Mouse (Mus musculus): ENCODE results near the gene Slc6a16. TPM values are rescaled to one million over a fixed set of nuclear protein-coding genes. Genes with fewer than 3 reads are reported as not detected.

The Slc6a16 gene
- polyA plus RNA-seq, 1 experiment from 2014 or later, result not detected

DNA sequence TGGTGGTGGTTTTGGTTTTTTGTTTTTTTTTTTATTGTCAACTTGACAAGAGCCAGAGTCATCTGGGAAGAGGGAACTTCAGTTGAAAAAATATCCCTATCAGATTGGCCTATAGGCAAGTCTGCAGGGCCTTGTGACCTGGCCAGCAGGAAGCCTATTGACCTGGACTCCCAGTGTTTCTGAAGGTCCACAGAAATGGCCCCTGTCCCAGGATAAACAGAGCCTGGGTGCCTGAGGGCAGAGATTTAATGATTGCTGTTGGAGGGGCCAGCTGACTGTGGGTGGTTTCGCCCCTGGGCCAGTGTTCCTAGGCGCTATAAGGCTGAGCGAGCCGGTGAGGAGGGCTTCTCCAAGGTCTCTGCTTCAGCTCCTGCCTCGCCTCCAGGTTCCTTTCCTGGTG is 27.2 kb upstream of the Slc6a16 start:
- Histone ChIP-seq H3K9me3 (ENCODE audit: low read length) (no peaks in the 10 kb centered on the region), H3K9ac (replicated peaks; ENCODE audit: low read depth) (no peak overlapping the region), H3K4me2 (replicated peaks; ENCODE audit: low read depth, low read length) (no peak overlapping the region), H3K27me3 (replicated peaks; ENCODE audit: insufficient read depth, low read length) (peaks cover 4% of the 10 kb centered on the region; the same call in 1 of the 2 replicates), H3K4me3 (ENCODE audit: low read depth, low read length) (no peak overlapping the region), H3K4me1 (ENCODE audit: insufficient read depth, low read depth, low read length) (peaks cover 4% of the 10 kb centered on the region), H3K36me3 (ENCODE audit: insufficient read depth, low read length) (no peaks in the 10 kb centered on the region), H3K27ac (ENCODE audit: low read length) (no peak overlapping the region)
- WGBS, result 68% methylated on average over 5 of the region's 5 CpGs
- TF ChIP-seq EP300 (IDR thresholded peaks at IDR 0.05), result no peak
- DNase-seq (ENCODE audit: low spot score) (no peak), ATAC-seq (no peak)

DNA sequence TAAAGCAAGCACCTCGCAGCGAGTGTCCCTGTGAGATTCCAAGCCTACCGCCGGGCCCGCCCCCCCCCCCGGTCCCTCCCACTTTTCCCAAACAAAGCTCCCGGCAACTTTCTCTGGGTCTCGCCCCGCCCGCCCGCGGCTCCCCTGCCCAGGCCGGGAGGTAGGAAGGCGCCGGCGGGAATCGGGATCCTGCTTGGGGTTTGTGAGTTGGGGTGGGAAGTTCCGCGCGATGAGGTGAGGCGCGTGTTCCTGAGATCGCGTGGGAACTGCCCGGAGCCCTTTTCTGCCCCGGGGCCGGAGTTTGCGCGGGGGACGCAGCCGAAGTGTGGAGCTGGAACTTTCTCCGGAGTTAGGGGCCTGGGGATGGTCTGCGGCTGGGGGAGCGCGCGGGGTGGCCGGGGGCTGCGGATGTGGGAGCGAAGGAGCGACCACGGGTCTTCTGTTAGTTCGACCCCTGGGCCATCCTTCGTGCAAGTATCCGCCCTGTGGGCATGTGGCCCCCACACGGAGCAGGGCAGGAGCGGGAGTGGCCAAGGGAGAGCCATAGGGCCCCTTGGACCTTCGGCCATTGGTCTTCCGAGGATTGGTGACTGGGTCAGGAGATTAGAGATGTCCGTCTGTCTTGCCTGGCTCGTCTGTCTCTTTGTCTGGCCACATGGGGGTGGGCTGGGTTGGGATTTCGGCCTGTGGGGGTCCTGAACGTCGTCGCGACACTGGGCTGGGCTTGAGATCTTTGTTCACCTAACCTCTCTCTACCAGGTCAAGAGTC is 25.0 kb upstream of the Slc6a16 start, which contains the start of gene Tead2:
Tead2 (plus strand) TSS at position 81 of the 769 bp plus-strand sequence.
- Histone ChIP-seq H3K27ac (ENCODE audit: low read length) (peak within 1 kb of the TSS; percentile 54; the same call in 1 of the 2 replicates), H3K4me1 (ENCODE audit: insufficient read depth, low read depth, low read length) (peaks cover 4% of the 10 kb centered on the region), H3K27me3 (replicated peaks; ENCODE audit: insufficient read depth, low read length) (peaks cover 4% of the 10 kb centered on the region; the same call in 1 of the 2 replicates), H3K4me3 (ENCODE audit: low read depth, low read length) (peak within 1 kb of the TSS; percentile 77), H3K9me3 (ENCODE audit: low read length) (no peaks in the 10 kb centered on the region), H3K9ac (replicated peaks; ENCODE audit: low read depth) (peak within 1 kb of the TSS; percentile 50), H3K36me3 (ENCODE audit: insufficient read depth, low read length) (no peaks in the 10 kb centered on the region), H3K4me2 (replicated peaks; ENCODE audit: low read depth, low read length) (peak within 1 kb of the TSS; percentile 88)
- peak; percentile 65 for DNase-seq (ENCODE audit: low spot score)
- WGBS, result under 1% methylated on average over 52 of the region's 55 CpGs
- ATAC-seq, result peak; percentile 70
- no peak for TF ChIP-seq CTCF (IDR thresholded peaks at IDR 0.05)
- no peak for TF ChIP-seq EP300 (IDR thresholded peaks at IDR 0.05)

DNA sequence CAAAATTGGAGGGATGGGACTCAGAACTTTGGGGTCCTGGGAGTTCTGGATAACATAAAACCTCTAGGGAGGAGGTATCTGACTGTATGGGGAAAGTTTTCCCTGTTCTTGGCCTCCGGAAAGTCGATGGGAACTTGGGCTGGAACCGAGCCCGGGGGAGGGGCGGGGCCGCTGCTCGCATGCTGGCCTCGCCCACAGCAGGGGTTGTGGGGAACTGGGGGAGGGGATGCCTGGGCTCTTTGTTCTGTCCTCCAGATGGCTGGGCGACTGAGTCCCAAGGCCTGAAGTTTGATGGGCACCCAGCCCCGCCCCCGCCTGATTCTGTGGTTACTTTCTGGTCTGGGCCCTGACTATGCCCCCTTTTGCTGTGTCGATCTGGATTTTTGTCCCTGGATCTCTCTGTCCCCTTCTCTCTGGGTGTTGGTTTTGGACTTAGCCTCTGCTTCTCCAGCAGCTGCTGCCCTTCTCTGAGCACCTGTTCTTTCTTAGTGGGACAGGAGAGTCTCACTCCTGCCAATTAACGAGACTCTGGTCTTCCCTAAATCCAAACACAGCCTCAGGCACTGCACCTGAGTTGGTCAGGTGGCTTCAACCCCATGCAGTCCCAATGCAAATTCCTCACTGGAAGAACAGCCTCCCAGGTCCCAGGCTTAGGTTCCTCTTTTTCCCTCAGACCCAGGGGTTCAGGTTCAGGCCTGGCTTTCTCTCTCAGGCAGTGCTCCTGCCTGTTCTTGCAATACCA is 24.3 kb upstream of the Slc6a16 start:
- TF ChIP-seq CTCF (IDR thresholded peaks at IDR 0.05), result no peak
- TF ChIP-seq EP300 (IDR thresholded peaks at IDR 0.05), result no peak
- H3K4me1 ChIP-seq (ENCODE audit: insufficient read depth, low read depth, low read length), result peaks cover 4% of the 10 kb centered on the region
- H3K27me3 ChIP-seq (replicated peaks; ENCODE audit: insufficient read depth, low read length), result no peaks in the 10 kb centered on the region
- DNase-seq (ENCODE audit: low spot score) (peak; percentile 79), ATAC-seq (peak; percentile 66)
- H3K27ac ChIP-seq (ENCODE audit: low read length), result peak overlapping the region; percentile 54; the same call in 1 of the 2 replicates
- peak overlapping the region; percentile 88 for H3K4me2 ChIP-seq (replicated peaks; ENCODE audit: low read depth, low read length)
- 4% methylated on average over 13 of the region's 13 CpGs for WGBS
- H3K9ac ChIP-seq (replicated peaks; ENCODE audit: low read depth), result peak overlapping the region; percentile 50; the same call in 1 of the 2 replicates
- H3K4me3 ChIP-seq (ENCODE audit: low read depth, low read length), result peak overlapping the region; percentile 77
- no peaks in the 10 kb centered on the region for H3K9me3 ChIP-seq (ENCODE audit: low read length)
- no peaks in the 10 kb centered on the region for H3K36me3 ChIP-seq (ENCODE audit: insufficient read depth, low read length)

DNA sequence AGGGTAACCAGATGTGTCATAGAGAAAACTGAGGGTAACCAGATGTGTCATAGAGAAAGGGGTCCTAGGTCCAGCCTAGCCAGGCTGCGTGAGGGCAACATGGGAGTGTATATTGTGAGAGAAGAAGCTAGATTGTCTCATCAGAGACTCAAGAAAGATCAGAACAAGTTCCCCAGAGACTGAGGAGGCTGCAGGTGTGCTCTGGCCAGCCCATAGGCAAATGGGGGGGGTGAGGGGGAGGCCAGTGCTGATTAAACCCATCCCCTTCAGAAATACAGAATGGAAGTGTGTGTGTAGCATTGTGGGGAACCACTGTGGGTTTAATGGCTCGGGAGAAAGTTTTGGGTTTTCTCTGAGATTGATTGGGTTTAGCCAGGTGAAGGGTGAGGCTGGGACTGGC is 19.2 kb upstream of the Slc6a16 start:
- no peak for TF ChIP-seq CTCF (IDR thresholded peaks at IDR 0.05)
- TF ChIP-seq EP300 (IDR thresholded peaks at IDR 0.05), result no peak
- 83% methylated on average over 2 of the region's 2 CpGs for WGBS
- DNase-seq (ENCODE audit: low spot score) (no peak), ATAC-seq (no peak)
- peaks cover 4% of the 10 kb centered on the region; the same call in 1 of the 2 replicates for H3K4me1 ChIP-seq (ENCODE audit: insufficient read depth, low read depth, low read length)
- peaks cover 5% of the 10 kb centered on the region; the same call in 1 of the 2 replicates for H3K36me3 ChIP-seq (ENCODE audit: insufficient read depth, low read length)
- no peak overlapping the region for H3K4me3 ChIP-seq (ENCODE audit: low read depth, low read length)
- no peaks in the 10 kb centered on the region for H3K27me3 ChIP-seq (replicated peaks; ENCODE audit: insufficient read depth, low read length)
- no peak overlapping the region for H3K4me2 ChIP-seq (replicated peaks; ENCODE audit: low read depth, low read length)
- H3K27ac ChIP-seq (ENCODE audit: low read length), result no peak overlapping the region
- no peak overlapping the region for H3K9ac ChIP-seq (replicated peaks; ENCODE audit: low read depth)
- H3K9me3 ChIP-seq (ENCODE audit: low read length), result no peaks in the 10 kb centered on the region

DNA sequence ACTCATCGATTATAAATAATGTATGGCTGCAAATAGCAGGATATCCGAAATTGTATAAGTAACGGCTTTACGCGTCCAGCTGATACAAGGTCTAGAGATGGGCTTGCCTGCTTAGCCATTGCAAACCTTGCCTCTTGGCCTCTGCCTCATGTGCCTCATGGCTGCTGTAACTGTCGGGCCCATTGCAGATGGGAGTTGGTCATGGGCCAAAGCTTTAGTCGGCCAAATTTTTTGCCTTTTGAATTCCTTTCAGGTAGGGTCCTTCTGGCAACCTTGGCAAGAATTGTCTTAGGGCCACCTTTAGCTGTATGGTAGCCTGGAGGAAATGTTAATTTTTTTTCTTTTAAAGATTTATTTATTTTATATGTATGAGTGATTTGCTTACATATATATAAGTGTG is 16.1 kb upstream of the Slc6a16 start:
- H3K36me3 ChIP-seq (ENCODE audit: insufficient read depth, low read length), result peaks cover 12% of the 10 kb centered on the region; the same call in 1 of the 2 replicates
- no peaks in the 10 kb centered on the region for H3K9me3 ChIP-seq (ENCODE audit: low read length)
- no peak for DNase-seq (ENCODE audit: low spot score)
- H3K4me1 ChIP-seq (ENCODE audit: insufficient read depth, low read depth, low read length), result no peaks in the 10 kb centered on the region
- H3K9ac ChIP-seq (replicated peaks; ENCODE audit: low read depth), result no peak overlapping the region
- no peak overlapping the region for H3K27ac ChIP-seq (ENCODE audit: low read length)
- ATAC-seq, result no peak
- no peak overlapping the region for H3K4me2 ChIP-seq (replicated peaks; ENCODE audit: low read depth, low read length)
- no peak for TF ChIP-seq EP300 (IDR thresholded peaks at IDR 0.05)
- TF ChIP-seq CTCF (IDR thresholded peaks at IDR 0.05), result no peak
- no peaks in the 10 kb centered on the region for H3K27me3 ChIP-seq (replicated peaks; ENCODE audit: insufficient read depth, low read length)
- H3K4me3 ChIP-seq (ENCODE audit: low read depth, low read length), result no peak overlapping the region
- 88% methylated on average over 7 of the region's 7 CpGs for WGBS

DNA sequence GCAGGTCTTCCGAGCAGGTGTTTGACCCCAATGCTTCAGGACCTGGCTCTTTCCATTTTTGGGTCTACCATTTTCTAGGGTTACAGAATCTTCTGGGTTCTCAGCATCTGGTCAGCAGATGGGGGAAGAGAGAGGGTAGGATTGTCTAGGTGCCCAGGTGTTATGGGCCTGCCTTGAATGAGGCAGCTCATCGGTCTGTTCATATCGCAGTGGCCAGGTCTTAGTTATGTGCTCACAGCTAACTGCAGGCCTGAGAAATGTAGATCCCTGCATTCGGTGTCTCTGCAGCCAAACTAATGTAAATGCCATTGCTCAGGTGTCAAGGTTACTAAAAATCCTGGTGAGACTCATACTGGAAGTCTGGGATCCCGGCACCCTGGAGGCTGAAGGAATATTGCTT is 14.5 kb upstream of the Slc6a16 start:
- WGBS, result 95% methylated on average over 5 of the region's 5 CpGs
- H3K4me2 ChIP-seq (replicated peaks; ENCODE audit: low read depth, low read length), result no peak overlapping the region
- no peaks in the 10 kb centered on the region for H3K27me3 ChIP-seq (replicated peaks; ENCODE audit: insufficient read depth, low read length)
- no peak overlapping the region for H3K9ac ChIP-seq (replicated peaks; ENCODE audit: low read depth)
- no peaks in the 10 kb centered on the region for H3K9me3 ChIP-seq (ENCODE audit: low read length)
- TF ChIP-seq CTCF (IDR thresholded peaks at IDR 0.05), result no peak
- no peak for TF ChIP-seq EP300 (IDR thresholded peaks at IDR 0.05)
- DNase-seq (ENCODE audit: low spot score), result no peak
- H3K27ac ChIP-seq (ENCODE audit: low read length), result no peak overlapping the region
- ATAC-seq, result no peak
- peaks cover 12% of the 10 kb centered on the region; the same call in 1 of the 2 replicates for H3K36me3 ChIP-seq (ENCODE audit: insufficient read depth, low read length)
- no peak overlapping the region for H3K4me3 ChIP-seq (ENCODE audit: low read depth, low read length)
- H3K4me1 ChIP-seq (ENCODE audit: insufficient read depth, low read depth, low read length), result no peaks in the 10 kb centered on the region

Measured in lung, postnatal 0 days (tissue).